Mouse (Mus musculus) colon, adult 2 months (tissue): ENCODE data around the gene Arhgef33. TPM values are rescaled to one million over a fixed set of nuclear protein-coding genes. Genes with fewer than 3 reads are reported as not detected.

Source experiments
- polyA plus RNA-seq: library from polyadenylated mRNA; depleted of rRNA; stranded (reverse); fragments of >200 nt; gene quantifications from 2 replicates; pipeline ENCODE4 v1.2.3, GENCODE M21; 2012; rRNA removed

The Arhgef33 gene
- 0.27 and 1.1 TPM in 2 replicates for polyA plus RNA-seq

GRCm38 (mm10) chr17:80307251-80307650, at the start of gene Arhgef33:
Arhgef33 (plus strand) TSS chr17:80307407.

DNA sequence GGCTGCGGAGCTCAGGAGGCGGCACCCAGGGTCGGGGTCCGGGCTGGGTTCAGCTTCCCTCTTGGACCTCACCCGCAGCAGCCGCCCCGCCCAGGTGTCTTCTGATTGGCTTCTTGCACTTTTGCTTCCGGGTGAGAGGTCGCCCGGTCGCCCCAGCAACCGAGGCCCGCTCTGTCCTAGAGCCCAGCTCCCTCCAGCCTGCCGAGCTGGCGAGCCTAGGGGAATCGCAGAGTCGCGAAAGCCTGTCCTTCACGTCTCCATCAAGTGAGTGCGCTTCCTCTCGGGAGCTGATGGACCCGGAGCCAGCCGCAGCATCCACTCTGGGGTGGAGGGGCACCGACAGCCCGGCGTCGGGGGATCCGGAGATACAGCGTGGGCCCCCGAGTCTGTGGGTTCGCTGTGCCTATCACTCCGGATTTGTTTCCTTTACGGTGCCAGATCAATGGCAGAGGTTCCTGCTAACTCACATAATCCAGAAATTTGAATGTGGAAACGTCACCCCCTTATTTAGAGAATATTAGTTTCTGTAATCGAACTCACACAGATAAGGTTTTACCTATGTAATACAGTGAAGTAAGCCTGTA, 17.0 kb upstream of the Arhgef33 start, which contains the start of the genes Morn2 and Dhx57:
TSS of gene Morn2 (plus strand) at position 130 of the 584 bp plus-strand sequence.
TSS of gene Dhx57 (minus strand) at position 403 of the 584 bp plus-strand sequence.

GRCm38 (mm10) chr17:80372989-80373725, 66.0 kb downstream of the Arhgef33 start, which contains the start of gene Gm10190:
Gm10190 (minus strand) TSS chr17:80373541.

Other genes with a start within 250 kb of the Arhgef33 start
- 15.8 and 17.3 TPM in 2 replicates for gene Hnrnpll, start 245.1 kb upstream of the Arhgef33 start, polyA plus RNA-seq
- 18.8 and 20.2 TPM in 2 replicates for gene Galm, start 179.9 kb upstream of the Arhgef33 start, polyA plus RNA-seq
- 23.1 and 24.0 TPM in 2 replicates for gene Srsf7, start 100.1 kb upstream of the Arhgef33 start, polyA plus RNA-seq
- not detected in 2 replicates for gene Ttc39d, start 99.9 kb upstream of the Arhgef33 start, polyA plus RNA-seq
- 0.51 and 1.3 TPM in 2 replicates for gene Gemin6, start 83.0 kb upstream of the Arhgef33 start, polyA plus RNA-seq
- 2.7 and 2.8 TPM in 2 replicates for gene Morn2, start 17.2 kb upstream of the Arhgef33 start, polyA plus RNA-seq
- 6.4 TPM in 2 replicates for gene Dhx57, start 16.9 kb upstream of the Arhgef33 start, polyA plus RNA-seq
- gene Gm10190, start 66.1 kb downstream of the Arhgef33 start, polyA plus RNA-seq, result 0.74 TPM in 1 of 2 replicates, not detected in the other
- 2.4 and 2.9 TPM in 2 replicates for gene Sos1, start 173.0 kb downstream of the Arhgef33 start, polyA plus RNA-seq